9 mouse cellular contexts compared by ENCODE assay signal in the genomic region with DNA sequence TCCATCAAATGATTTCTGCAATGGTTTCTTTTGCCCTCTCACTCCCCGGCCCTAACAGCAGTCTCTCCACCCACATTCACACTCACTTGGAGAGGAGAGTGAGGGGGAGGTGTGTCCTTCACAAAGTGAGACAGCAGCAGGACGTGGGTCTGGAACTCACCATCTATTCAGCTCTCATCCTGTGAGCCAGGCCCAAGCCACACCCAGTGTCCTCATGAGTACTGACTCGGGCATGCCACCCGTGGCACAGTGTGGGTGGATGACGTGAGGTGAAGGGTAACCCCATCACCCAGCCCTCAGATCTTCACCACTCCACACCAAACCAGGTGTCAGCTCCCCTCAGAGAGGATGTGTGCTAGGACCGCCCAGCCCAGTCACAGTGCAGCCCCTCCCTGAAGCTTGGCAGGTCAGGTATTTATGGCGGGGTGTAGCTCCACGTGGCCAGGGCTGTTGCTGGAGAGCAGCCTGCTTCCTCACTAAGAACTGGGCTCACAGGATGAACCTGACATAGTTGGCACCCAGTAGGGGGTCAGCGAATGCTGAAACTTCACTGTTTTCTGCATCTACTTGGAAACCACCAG. TPM values are rescaled to one million over a fixed set of nuclear protein-coding genes. Genes with fewer than 3 reads are reported as not detected.
DNase-seq lines count a peak whose midpoint lies in the region; ATAC-seq and TF ChIP-seq lines count a peak whose summit lies in the region.
"Had no signal": no experiment of that assay in that cellular context is flagged by ENCODE, and none has a peak within 500 bp of the region (broad histone marks: within the 10 kb centered on the region; RNA-seq: fewer than 3 reads in every experiment).

No protein-coding gene starts in this region.

- no peaks in the 10 kb centered on the region for H3K9me3 ChIP-seq in midbrain, embryonic 10.5 days (replicated peaks)
- H3K9me3 ChIP-seq in midbrain, postnatal 0 days (ENCODE audit: low read length) = no peaks in the 10 kb centered on the region
- no peaks in the 10 kb centered on the region for H3K9me3 ChIP-seq in intestine, embryonic 14.5 days (ENCODE audit: control insufficient read depth, low read length)
- H3K9me3 ChIP-seq in stomach, embryonic 16.5 days (replicated peaks; ENCODE audit: control insufficient read depth, low read length) = no peaks in the 10 kb centered on the region

- H3K27me3 ChIP-seq in midbrain, embryonic 10.5 days (ENCODE audit: low read depth, poor library complexity, severe bottlenecking) = no peaks in the 10 kb centered on the region
- no peaks in the 10 kb centered on the region for H3K27me3 ChIP-seq in midbrain, postnatal 0 days (ENCODE audit: insufficient read depth, low read length)
- no peaks in the 10 kb centered on the region for H3K27me3 ChIP-seq in intestine, embryonic 14.5 days (replicated peaks; ENCODE audit: control insufficient read depth, insufficient read depth, low read length)
- H3K27me3 ChIP-seq in stomach, embryonic 16.5 days (ENCODE audit: control insufficient read depth, insufficient read depth, low read length) = no peaks in the 10 kb centered on the region

- peaks cover 55% of the 10 kb centered on the region for H3K4me1 ChIP-seq in midbrain, embryonic 10.5 days
- peaks cover 11% of the 10 kb centered on the region; the same call in 1 of the 2 replicates for H3K4me1 ChIP-seq in midbrain, postnatal 0 days (ENCODE audit: insufficient read depth, low read length)
- H3K4me1 ChIP-seq in intestine, embryonic 14.5 days (replicated peaks; ENCODE audit: control insufficient read depth, insufficient read depth, low read length) = no peaks in the 10 kb centered on the region
- no peaks in the 10 kb centered on the region for H3K4me1 ChIP-seq in stomach, embryonic 16.5 days (ENCODE audit: control insufficient read depth, insufficient read depth, low read length)

- ATAC-seq in midbrain, postnatal 0 days (ENCODE audit: low FRiP score) = no peak
- peak; percentile 79 for ATAC-seq in intestine, embryonic 14.5 days (replicated peaks; ENCODE audit: low FRiP score, low TSS enrichment, low read depth)
- peak; percentile 34 for ATAC-seq in stomach, embryonic 16.5 days (ENCODE audit: insufficient read depth, low FRiP score)

- peak overlapping the region; percentile 77 for H3K27ac ChIP-seq in midbrain, embryonic 10.5 days (replicated peaks)
- H3K27ac ChIP-seq in midbrain, postnatal 0 days (ENCODE audit: low read depth, low read length) = no peak overlapping the region
- no peak overlapping the region for H3K27ac ChIP-seq in intestine, embryonic 14.5 days (ENCODE audit: low read depth)
- no peak overlapping the region for H3K27ac ChIP-seq in stomach, embryonic 16.5 days (ENCODE audit: low read length)

- no peak overlapping the region for H3K4me3 ChIP-seq in midbrain, embryonic 10.5 days
- no peak overlapping the region for H3K4me3 ChIP-seq in midbrain, postnatal 0 days (ENCODE audit: low read depth, low read length)
- H3K4me3 ChIP-seq in intestine, embryonic 14.5 days (ENCODE audit: low read depth, low read length) = no peak overlapping the region
- no peak overlapping the region for H3K4me3 ChIP-seq in stomach, embryonic 16.5 days (replicated peaks; ENCODE audit: low read length)

- 66% methylated on average over 9 of the region's 9 CpGs for WGBS in midbrain, embryonic 10.5 days
- WGBS in midbrain, postnatal 0 days = 58% methylated on average over 9 of the region's 9 CpGs
- 41% methylated on average over 9 of the region's 9 CpGs for WGBS in intestine, embryonic 14.5 days
- 46% methylated on average over 9 of the region's 9 CpGs for WGBS in stomach, embryonic 16.5 days

- H3K4me2 ChIP-seq in midbrain, postnatal 0 days (ENCODE audit: low read depth, low read length, poor library complexity, severe bottlenecking) = no peak overlapping the region
- H3K4me2 ChIP-seq in intestine, embryonic 14.5 days (ENCODE audit: low read length) = no peak overlapping the region
- no peak overlapping the region for H3K4me2 ChIP-seq in stomach, embryonic 16.5 days (ENCODE audit: low read depth, low read length)

- DNase-seq in cerebellum, adult 11-12 months = peak; percentile 58
- DNase-seq in cerebellum, adult 8-10 months = no peak
- DNase-seq in midbrain, embryonic 10.5 days (ENCODE audit: low spot score) = no peak
- no peak for DNase-seq in midbrain, postnatal 0 days (ENCODE audit: low spot score)
- peak; percentile 64 for DNase-seq in intestine, embryonic 14.5 days (ENCODE audit: low spot score)
- no peak for DNase-seq in retina, postnatal 1 day
- DNase-seq in yolk sac, embryonic 10.5 days (ENCODE audit: low spot score) = no peak
- DNase-seq: kidney, postnatal 36 days had no signal

- peaks cover 3% of the 10 kb centered on the region for H3K36me3 ChIP-seq in midbrain, embryonic 10.5 days
- H3K36me3 ChIP-seq in midbrain, postnatal 0 days (ENCODE audit: insufficient read depth, low read length) = no peaks in the 10 kb centered on the region
- no peaks in the 10 kb centered on the region for H3K36me3 ChIP-seq in intestine, embryonic 14.5 days (ENCODE audit: control insufficient read depth, insufficient read depth, low read length)
- no peaks in the 10 kb centered on the region for H3K36me3 ChIP-seq in stomach, embryonic 16.5 days (ENCODE audit: control insufficient read depth, insufficient read depth, low read length)

- no peak for TF ChIP-seq CTCF in midbrain, postnatal 0 days (IDR thresholded peaks at IDR 0.05)

- H3K9ac ChIP-seq in midbrain, postnatal 0 days (replicated peaks; ENCODE audit: low read length, poor library complexity, severe bottlenecking) = no peak overlapping the region
- H3K9ac ChIP-seq in intestine, embryonic 14.5 days (ENCODE audit: low read length) = no peak overlapping the region
- H3K9ac ChIP-seq in stomach, embryonic 16.5 days (ENCODE audit: low read length) = no peak overlapping the region

RNA-seq across cellular contexts. Expression of a gene that starts 23.0 kb away (rescaled TPM):
- 12.3 and 19.9 TPM in 2 replicates for polyA plus RNA-seq in midbrain, embryonic 10.5 days (2016; fragmentation: Nextera tagmentation; extraction: Ambion mirVana)
- total RNA-seq in midbrain, postnatal 0 days (2014; rRNA removed) = 228 and 249 TPM in 2 replicates
- polyA plus RNA-seq in midbrain, postnatal 0 days (2015; fragmentation: Nextera tagmentation; extraction: Ambion mirVana) = 157 and 162 TPM in 2 replicates
- polyA plus RNA-seq in intestine, embryonic 14.5 days (2014; fragmentation: Nextera tagmentation; extraction: Ambion mirVana) = 5.1 and 5.6 TPM in 2 replicates
- polyA plus RNA-seq in stomach, embryonic 16.5 days (2015; fragmentation: Nextera tagmentation; extraction: Ambion mirVana) = 5.5 and 6.1 TPM in 2 replicates

Comparison
In these comparisons a context has a peak if more than half of its experiments do, and no peak if none do; other contexts are left out.
1. DNase-seq: peak in cerebellum, adult 11-12 months (single experiment) and intestine, embryonic 14.5 days (single experiment); none in cerebellum, adult 8-10 months (single experiment), midbrain, embryonic 10.5 days (single experiment), midbrain, postnatal 0 days (single experiment), retina, postnatal 1 day (single experiment) and yolk sac, embryonic 10.5 days (single experiment).